Mouse (Mus musculus) frontal cortex, postnatal 25 days (tissue): ENCODE measurements around the gene Tead1.

Experiments
- DNase-seq, 2 experiments: peaks; one replicate each; pipeline ENCODE4 v3.0.0; 2022; ENCODE audit warnings: low spot score in 2 of 2

The Tead1 gene

GRCm38 (mm10) chr7:112816016-112816415 lies 136.9 kb downstream of the Tead1 start:
- no peak for DNase-seq

GRCm38 (mm10) chr7:112819833-112820232 lies 140.7 kb downstream of the Tead1 start:
- DNase-seq, result no peak

- no peak for DNase-seq
These were observed 143.8 kb downstream of the Tead1 start for GRCm38 (mm10) chr7:112822879-112823278.

DNA sequence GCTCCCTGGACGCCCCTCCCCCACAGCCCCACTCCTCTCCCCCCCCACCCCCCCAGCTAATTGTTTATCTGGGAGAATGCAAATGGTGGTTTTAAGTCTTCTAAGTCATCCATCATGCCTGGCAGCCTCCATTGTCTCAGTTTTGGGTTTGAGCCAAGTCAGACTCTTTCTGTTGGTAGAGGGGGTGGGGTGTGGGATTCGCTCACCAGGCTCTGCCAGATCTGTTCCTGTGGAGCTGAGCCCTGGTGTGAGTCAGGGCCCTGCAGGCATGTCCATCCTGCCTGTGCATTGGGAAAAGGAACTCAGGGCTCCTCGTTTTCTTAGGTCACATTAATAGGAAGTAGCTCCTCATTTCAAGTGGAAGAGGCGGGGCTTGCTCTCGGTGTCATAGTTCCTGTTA lies 144.5 kb downstream of the Tead1 start:
- DNase-seq, result no peak

GRCm38 (mm10) chr7:112825339-112825781 lies 146.2 kb downstream of the Tead1 start:
- DNase-seq, result no peak

GRCm38 (mm10) chr7:112826114-112826911 lies 147.2 kb downstream of the Tead1 start:
- DNase-seq, result peak; percentile 29 to 33

GRCm38 (mm10) chr7:112828016-112828695 lies 149.0 kb downstream of the Tead1 start:
- DNase-seq, result no peak

DNA sequence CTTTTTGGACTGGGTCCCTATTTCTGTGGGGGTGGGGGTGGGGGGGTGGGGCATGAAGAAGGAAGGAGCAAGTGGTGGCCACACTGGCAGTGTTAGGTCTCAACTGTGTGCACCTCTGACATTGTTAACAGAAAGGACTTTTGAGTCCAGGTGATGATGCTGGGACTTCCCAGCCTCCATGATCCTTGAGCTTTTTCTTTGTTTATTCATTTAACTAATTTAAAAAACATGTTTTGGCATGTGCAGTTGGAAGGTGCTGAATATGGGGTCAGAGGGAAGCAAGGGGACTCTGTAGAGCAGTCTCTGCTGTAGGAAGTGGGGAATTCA lies 149.5 kb downstream of the Tead1 start:
- no peak for DNase-seq

- DNase-seq, result no peak
These were observed 151.8 kb downstream of the Tead1 start for GRCm38 (mm10) chr7:112830946-112831345.

- DNase-seq, result no peak
These were observed 152.3 kb downstream of the Tead1 start for GRCm38 (mm10) chr7:112831446-112831845.

DNA sequence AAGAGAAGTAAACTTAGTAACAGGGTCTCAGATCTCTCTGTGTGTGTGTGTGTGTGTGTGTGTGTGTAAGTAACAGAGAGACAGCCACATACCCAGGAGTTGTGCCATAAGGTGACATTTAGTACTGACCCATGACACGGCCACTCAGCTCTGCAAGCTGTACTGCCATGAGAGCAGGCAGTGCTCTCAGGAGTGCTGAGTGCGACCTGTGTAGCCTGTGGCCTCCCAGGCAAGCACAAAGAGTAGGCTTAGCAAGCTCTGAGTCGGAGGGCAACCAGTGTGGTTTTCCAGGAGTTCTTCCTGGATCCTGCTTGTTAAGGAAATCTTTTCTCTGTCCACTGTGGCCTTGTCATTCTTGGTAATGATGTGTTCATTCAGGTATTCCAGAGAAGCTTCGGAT lies 154.0 kb downstream of the Tead1 start:
- no peak for DNase-seq

- DNase-seq, result no peak
These were observed 157.0 kb downstream of the Tead1 start for GRCm38 (mm10) chr7:112836076-112836475.

- no peak for DNase-seq
These were observed 159.0 kb downstream of the Tead1 start for GRCm38 (mm10) chr7:112838131-112838530.

DNA sequence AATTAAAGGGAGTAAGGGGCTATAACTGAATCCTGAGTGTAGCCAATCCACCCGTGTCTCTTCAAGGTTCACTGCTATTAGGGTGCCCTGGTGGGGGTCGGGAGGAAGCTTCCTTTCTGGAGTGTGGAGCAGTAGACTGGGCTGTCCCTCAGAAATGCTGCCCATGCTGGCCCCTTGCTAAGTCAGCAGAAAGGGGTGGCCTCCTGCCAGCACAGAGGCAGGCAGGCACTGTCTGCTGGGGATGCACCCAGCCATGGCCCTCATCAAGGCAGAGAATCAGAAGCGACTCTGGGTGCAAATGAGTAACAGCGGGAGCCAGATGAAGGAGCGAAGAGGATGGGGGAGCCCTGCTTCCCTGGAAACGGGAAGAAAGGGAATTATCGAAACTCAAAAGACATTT lies 161.2 kb downstream of the Tead1 start:
- no peak for DNase-seq

- no peak for DNase-seq
These were observed 161.8 kb downstream of the Tead1 start for GRCm38 (mm10) chr7:112840890-112841289.

GRCm38 (mm10) chr7:112841484-112841883 lies 162.4 kb downstream of the Tead1 start:
- DNase-seq, result no peak

GRCm38 (mm10) chr7:112841886-112842285 lies 162.8 kb downstream of the Tead1 start:
- no peak for DNase-seq

GRCm38 (mm10) chr7:112851281-112851744 lies 172.2 kb downstream of the Tead1 start:
- DNase-seq, result no peak

DNA sequence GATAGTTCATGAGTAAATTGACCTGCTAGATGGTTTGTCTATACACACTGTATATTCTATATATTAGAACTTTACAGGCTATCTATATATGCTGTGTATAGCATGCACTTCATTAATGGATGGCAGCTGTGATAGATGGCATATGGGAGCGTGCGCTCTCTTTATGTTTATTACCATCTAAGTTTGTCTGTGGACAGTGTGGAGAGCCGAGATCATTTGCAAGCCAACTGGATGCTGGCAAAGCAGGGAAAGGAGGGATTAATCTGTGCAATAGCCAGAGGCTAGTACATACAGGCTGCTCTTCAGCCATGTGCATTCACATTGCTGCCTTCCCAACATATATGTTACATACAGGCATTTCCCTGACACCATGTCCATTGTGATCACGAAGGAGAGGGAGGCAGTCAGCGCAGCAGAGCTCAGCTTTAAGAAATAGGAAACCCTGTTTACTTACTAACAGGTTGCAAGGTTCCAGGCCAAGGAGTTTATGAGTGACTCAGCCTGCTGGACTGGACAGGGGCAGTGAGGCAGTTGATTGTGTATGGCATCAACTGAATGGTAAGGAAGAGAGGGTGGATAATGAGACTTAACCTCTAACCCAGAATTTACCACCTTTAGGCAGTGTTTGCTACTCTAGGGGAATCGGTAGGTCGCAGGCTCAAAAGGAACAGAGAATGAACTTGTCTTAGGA lies 173.2 kb downstream of the Tead1 start:
- DNase-seq, result no peak

DNA sequence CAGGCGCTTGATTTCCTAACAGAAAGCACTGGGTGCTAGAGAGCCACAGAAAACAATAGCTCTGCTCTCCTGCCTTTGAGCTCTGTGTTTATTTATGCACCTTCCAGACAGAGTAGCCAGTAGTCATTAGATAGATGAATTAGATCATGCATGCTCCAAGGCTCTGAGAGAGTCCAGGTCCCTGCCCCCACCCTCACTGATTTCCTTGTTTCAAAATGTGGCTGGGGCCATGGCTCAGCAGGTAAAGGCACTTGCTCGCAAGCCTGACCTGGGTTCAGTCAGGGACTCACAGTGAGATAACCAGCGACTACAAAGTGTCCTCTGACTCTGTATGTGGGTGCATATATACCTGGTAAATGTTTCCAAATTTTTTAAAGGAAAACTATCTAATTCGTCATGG lies 174.7 kb downstream of the Tead1 start:
- no peak for DNase-seq

- DNase-seq, result no peak
These were observed 175.4 kb downstream of the Tead1 start for GRCm38 (mm10) chr7:112854516-112854915.

- no peak for DNase-seq
These were observed 176.3 kb downstream of the Tead1 start for GRCm38 (mm10) chr7:112855419-112855818.

DNA sequence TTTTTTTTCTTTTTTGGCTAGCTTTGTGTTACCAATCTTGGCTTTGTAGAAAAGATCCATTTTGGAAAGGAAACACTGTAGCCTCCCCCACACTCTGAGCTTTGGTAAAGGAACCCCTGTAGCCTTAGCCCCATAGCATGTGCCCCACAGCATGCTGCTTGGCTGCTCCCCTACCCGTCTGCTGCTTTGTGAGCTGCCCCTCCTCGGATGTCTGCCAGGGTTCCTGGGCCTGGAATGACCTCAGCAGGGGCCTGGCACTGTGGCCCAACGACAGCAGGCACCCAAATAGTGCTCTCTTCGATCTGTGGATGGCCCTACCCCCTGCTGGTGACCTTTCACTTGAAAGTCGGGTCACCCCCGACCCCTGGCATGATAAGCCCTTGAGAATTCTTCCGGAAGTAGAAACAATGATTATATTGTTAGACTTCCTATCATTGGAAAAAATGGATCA lies 177.0 kb downstream of the Tead1 start:
- DNase-seq, result no peak
